Mouse (Mus musculus): Measurements from ENCODE around the gene Dbnl. TPM values are rescaled to one million over a fixed set of nuclear protein-coding genes. Genes with fewer than 3 reads are reported as not detected.
"Not testable (repeated sequence)": the region's sequence is repeated elsewhere in the genome, so short reads cannot be mapped to it uniquely, and the experiment has no call there.

Dbnl gene
- total RNA-seq, 1 experiment from 2014 or later: 167 TPM

- ATAC-seq (ENCODE audit: extremely low read depth, insufficient number of reproducible peaks, low FRiP score, poor library complexity, severe bottlenecking): peak; percentile 41
Observed at GRCm38 (mm10) chr11:5789754-5790333, 1.6 kb downstream of the Dbnl start.

DNA sequence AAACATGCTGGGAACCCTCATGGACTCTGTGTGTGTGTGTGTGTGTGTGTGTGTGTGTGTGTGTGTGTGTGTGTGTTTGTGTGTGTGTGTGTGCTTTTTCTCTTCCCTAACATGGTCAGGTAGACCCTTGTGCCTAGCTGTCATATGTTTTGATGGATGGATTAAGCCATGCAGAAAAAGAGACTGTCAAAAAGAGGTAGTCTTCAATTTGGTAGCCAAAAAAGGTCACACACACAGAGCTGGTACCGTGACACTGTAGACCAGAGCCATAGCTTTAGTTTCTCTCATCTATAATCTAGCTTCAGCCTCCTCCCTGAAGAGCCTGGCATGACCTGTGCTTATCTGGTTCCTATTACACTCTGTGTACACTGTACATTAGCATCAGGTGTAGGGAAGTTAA lies 2.1 kb downstream of the Dbnl start:
- no peak for ATAC-seq (ENCODE audit: extremely low read depth, insufficient number of reproducible peaks, low FRiP score, poor library complexity, severe bottlenecking)

- ATAC-seq (ENCODE audit: extremely low read depth, insufficient number of reproducible peaks, low FRiP score, poor library complexity, severe bottlenecking): no peak
Observed at GRCm38 (mm10) chr11:5795290-5795689, 7.0 kb downstream of the Dbnl start.

DNA sequence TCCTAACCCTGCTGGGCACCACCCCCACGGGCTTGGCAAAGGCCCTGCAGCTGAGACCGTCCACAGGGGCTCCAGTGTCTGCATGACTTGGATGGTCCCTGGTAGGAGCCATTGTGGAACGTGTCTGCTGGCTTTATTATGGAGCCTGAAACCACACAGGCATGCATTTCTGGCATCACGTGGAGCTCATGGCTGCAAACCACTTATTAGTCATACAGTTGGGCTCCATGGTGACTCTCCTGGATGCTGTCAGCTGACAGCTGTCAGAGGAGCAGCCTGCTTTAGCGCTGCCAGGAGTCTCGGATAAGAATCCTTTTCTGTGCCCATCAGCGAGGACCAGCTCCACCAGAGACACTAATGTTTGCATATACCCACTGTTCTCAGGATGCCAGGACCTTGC lies 7.4 kb downstream of the Dbnl start:
- no peak for ATAC-seq (ENCODE audit: extremely low read depth, insufficient number of reproducible peaks, low FRiP score, poor library complexity, severe bottlenecking)

DNA sequence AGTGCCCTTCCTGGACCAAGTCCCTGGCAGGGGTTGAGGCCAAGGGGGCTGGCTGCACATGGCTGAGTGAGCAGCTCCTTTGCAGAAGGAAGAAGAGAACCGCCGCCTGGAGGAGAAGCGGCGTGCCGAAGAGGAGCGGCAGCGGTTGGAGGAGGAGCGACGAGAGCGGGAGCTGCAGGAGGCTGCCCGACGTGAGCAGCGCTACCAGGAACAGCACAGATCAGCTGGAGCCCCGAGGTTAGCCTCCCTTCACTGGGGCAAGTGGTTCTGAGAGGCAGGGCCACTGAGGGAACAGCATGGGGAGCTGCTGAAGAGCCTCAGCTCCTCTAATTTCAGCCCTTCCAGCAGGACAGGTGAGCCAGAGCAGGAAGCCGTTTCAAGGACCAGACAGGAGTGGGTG lies 8.7 kb downstream of the Dbnl start:
- ATAC-seq (ENCODE audit: extremely low read depth, insufficient number of reproducible peaks, low FRiP score, poor library complexity, severe bottlenecking): no peak

- no peak for ATAC-seq (ENCODE audit: extremely low read depth, insufficient number of reproducible peaks, low FRiP score, poor library complexity, severe bottlenecking)
Observed at GRCm38 (mm10) chr11:5797371-5797770, 9.1 kb downstream of the Dbnl start.

DNA sequence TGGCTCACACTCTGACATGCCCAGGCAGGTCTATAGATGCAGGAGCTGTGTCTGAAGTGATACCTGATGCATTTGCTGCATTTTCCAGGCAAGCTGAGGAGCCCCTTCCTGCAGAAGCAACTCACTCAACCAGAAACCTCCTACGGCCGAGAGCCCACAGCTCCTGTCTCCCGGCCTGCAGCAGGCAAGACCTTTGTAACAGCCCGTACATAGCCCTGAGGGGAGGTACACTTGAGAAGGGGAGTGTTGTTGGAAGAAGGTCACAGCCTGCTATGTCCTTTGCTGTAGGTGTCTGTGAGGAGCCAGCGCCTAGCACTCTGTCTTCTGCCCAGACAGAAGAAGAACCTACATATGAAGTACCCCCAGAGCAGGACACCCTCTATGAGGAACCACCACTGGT lies 9.6 kb downstream of the Dbnl start:
- ATAC-seq (ENCODE audit: extremely low read depth, insufficient number of reproducible peaks, low FRiP score, poor library complexity, severe bottlenecking): no peak

DNA sequence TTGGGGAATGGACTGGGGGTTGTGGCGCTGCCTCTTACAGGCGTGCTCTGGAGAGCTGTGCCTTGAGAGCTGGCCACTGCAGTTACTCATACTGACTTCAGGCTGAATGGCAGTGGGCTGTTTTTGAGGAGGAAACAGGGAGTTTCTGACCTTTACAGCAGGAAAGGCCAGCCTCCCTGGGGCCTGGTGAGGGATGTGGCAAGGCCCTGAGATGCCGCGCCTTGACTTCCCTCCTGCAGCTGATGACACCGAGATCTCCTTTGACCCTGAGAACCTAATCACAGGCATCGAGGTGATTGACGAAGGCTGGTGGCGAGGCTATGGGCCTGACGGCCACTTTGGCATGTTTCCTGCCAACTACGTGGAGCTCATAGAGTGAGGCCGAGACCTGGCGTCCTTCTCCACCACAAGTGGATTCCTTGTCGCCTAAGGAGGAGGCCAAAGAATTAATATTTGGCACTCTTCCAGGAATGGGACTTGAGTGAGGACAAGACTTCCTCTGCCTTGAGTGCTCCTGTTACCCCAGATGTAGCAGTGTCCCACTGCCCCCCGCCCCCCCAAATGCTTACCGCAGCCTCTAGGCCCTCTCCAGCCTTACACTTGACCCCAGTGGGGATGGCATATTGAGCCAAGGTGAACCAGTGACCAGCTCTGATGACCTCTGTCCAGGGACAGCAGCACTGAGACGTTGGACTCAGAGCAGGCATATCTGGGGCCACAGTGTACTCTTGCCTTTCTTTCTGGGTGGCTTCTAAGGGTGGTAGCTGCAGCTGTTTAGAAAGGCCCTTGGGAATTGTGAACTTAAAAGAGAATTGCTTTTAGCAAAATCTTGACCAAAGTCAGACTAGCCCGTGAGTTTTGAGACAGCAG lies 11.6 kb downstream of the Dbnl start:
- ATAC-seq (ENCODE audit: extremely low read depth, insufficient number of reproducible peaks, low FRiP score, poor library complexity, severe bottlenecking): no peak

DNA sequence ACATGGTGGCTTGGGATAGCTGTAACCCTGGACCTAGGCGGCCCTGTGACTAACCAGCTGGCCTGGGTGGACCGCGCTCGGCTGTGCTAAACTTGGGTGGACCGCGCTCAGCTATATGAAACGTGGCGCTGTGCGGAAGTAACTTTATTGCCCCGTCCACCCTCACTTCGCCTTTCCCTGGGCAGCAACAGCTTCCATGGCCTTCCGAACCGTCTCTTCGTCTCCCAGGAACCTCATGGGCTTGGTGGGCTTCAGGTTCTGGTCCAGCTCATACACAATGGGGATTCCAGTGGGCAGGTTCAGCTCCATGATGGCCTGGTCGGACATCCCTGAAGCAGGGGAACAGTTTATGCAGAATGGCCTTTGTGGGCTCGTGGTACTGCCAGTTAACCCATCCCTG lies 13.2 kb downstream of the Dbnl start:
- ATAC-seq (ENCODE audit: extremely low read depth, insufficient number of reproducible peaks, low FRiP score, poor library complexity, severe bottlenecking): no peak

GRCm38 (mm10) chr11:5802005-5802404 lies 13.7 kb downstream of the Dbnl start:
- ATAC-seq (ENCODE audit: extremely low read depth, insufficient number of reproducible peaks, low FRiP score, poor library complexity, severe bottlenecking): no peak

- no peak for ATAC-seq (ENCODE audit: extremely low read depth, insufficient number of reproducible peaks, low FRiP score, poor library complexity, severe bottlenecking)
Observed at GRCm38 (mm10) chr11:5802457-5803217, 14.3 kb downstream of the Dbnl start.

DNA sequence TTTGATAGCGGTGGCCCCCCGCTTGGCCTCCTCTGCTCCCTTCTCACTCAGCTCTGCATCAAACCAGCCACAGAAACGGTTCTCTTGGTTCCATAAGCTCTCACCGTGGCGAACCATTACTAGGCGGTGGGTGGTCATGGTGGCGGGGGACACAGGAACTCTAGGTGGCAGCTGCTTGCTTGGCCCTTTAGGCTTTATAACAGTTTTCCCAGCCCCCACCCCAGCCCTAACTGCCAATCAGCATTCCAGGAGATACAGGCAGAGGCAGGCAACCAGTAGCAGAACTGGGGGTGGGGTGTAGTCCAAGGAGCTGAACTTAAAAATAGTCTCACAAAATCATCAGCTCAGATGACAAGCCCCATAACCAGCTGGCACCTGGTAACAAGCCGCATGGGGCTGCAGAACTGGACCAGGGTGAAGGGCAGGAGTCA lies 15.3 kb downstream of the Dbnl start, which contains the start of gene Pgam2:
TSS of gene Pgam2 (minus strand) at position 183 of the 431 bp plus-strand sequence.
- no peak for ATAC-seq (ENCODE audit: extremely low read depth, insufficient number of reproducible peaks, low FRiP score, poor library complexity, severe bottlenecking)

GRCm38 (mm10) chr11:5804174-5804573 lies 15.9 kb downstream of the Dbnl start:
- ATAC-seq (ENCODE audit: extremely low read depth, insufficient number of reproducible peaks, low FRiP score, poor library complexity, severe bottlenecking): no peak

GRCm38 (mm10) chr11:5805711-5806110 lies 17.4 kb downstream of the Dbnl start:
- ATAC-seq (ENCODE audit: extremely low read depth, insufficient number of reproducible peaks, low FRiP score, poor library complexity, severe bottlenecking): no peak

GRCm38 (mm10) chr11:5807956-5808355 lies 19.7 kb downstream of the Dbnl start:
- ATAC-seq (ENCODE audit: extremely low read depth, insufficient number of reproducible peaks, low FRiP score, poor library complexity, severe bottlenecking): no peak

DNA sequence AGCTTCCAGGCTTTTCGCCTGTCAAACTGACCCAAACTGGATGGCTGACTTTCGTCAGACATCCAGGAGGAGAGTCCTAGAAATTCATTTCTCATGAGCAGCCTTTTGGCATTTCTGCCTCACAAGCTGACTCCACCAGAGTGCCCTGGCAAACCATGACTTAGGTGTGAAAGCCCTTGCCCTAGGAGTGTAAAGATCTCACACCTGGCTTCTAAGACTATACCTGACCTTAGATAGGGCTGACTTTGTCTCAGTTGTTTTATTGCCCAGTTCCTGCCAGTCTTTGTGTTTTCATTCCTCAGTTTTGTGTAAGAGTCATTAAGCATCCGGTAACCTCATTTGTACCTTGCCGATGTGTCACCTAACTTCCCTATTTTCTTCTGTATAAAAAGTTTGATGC lies 21.2 kb downstream of the Dbnl start:
- not testable (repeated sequence) for ATAC-seq (ENCODE audit: extremely low read depth, insufficient number of reproducible peaks, low FRiP score, poor library complexity, severe bottlenecking)

GRCm38 (mm10) chr11:5813381-5813780 lies 25.1 kb downstream of the Dbnl start:
- ATAC-seq (ENCODE audit: extremely low read depth, insufficient number of reproducible peaks, low FRiP score, poor library complexity, severe bottlenecking): no peak

DNA sequence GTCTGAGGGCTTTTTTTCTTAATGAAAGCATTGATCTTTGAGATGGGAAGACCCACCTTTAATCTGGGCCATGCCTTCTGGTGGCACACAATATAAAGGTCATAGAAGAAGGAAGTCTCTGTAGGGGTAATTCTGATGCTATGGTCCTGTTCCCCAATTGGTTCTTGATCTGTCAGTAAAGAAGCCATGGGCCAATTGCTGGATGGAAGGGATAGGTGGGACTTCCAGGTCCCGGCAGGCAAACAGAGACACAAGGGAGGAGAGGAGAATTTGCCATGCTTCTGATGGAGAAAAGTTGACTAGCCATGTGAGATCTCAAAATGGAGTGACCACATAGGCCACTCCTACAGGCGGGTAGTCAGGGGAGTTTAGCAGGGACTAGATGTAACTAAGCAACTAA lies 30.9 kb downstream of the Dbnl start:
- ATAC-seq (ENCODE audit: extremely low read depth, insufficient number of reproducible peaks, low FRiP score, poor library complexity, severe bottlenecking): no peak

- ATAC-seq (ENCODE audit: extremely low read depth, insufficient number of reproducible peaks, low FRiP score, poor library complexity, severe bottlenecking): no peak
Observed at GRCm38 (mm10) chr11:5825432-5825831, 37.1 kb downstream of the Dbnl start.

DNA sequence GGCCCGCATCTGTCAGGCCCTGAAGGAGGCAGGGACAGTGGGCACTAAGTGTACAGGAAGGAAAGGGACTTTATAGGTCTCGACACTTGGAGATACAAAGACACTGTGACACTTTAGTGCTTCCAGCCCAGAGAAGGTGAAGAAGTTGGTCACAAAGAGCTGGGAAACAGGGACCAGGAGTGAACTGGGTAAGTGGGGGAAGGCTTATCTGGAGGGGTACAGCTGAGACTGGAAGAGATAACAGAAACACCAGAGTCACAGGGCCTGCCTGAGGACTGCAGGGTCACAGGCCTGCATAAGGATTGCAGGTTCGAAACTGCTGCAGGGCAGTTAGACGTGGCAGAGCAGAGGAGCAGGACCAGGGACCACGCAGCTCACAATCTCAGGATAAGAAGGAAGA lies 39.6 kb downstream of the Dbnl start:
- no peak for ATAC-seq (ENCODE audit: extremely low read depth, insufficient number of reproducible peaks, low FRiP score, poor library complexity, severe bottlenecking)

Data from neutrophil, adult 5-6 weeks (primary cell).